ENCODE assay signal across 9 mouse cellular contexts in genomic region chr5:54264867-54265434, GRCm38 (mm10).
A peak's percentile ranks its signal among the peaks of the same experiment; 100 is the strongest.
DNase-seq lines count a peak whose midpoint lies in the region; ATAC-seq and TF ChIP-seq lines count a peak whose summit lies in the region.
"Had no signal": no experiment of that assay in that cellular context is flagged by ENCODE, and none has a peak within 500 bp of the region (broad histone marks: within the 10 kb centered on the region; RNA-seq: fewer than 3 reads in every experiment).

No protein-coding gene starts in this region.

- no peak for ATAC-seq in kidney, embryonic 15.5 days (replicated peaks; ENCODE audit: low FRiP score)
- ATAC-seq in forebrain, embryonic 14.5 days: peak; percentile 75
- peak; percentile 67 for ATAC-seq in limb, embryonic 14.5 days (ENCODE audit: low FRiP score, low read depth)

- peak overlapping the region; percentile 30; the same call in 1 of the 2 replicates for H3K4me2 ChIP-seq in kidney, embryonic 15.5 days
- peak overlapping the region; percentile 30; the same call in 1 of the 2 replicates for H3K4me2 ChIP-seq in forebrain, embryonic 14.5 days (ENCODE audit: low read length)
- H3K4me2 ChIP-seq in limb, embryonic 14.5 days (replicated peaks; ENCODE audit: low read depth, low read length, severe bottlenecking): peak overlapping the region; percentile 25; the same call in 1 of the 2 replicates

- no peak overlapping the region for H3K9ac ChIP-seq in kidney, embryonic 15.5 days
- H3K9ac ChIP-seq in forebrain, embryonic 14.5 days (ENCODE audit: low read length): no peak overlapping the region
- H3K9ac ChIP-seq in limb, embryonic 14.5 days (ENCODE audit: low read depth, low read length, severe bottlenecking): no peak overlapping the region
- H3K9ac ChIP-seq: liver, embryonic 14.5 days had no signal

- H3K4me3 ChIP-seq in kidney, embryonic 15.5 days (replicated peaks): no peak overlapping the region
- H3K4me3 ChIP-seq in forebrain, embryonic 14.5 days (ENCODE audit: low read depth, low read length): no peak overlapping the region
- no peak overlapping the region for H3K4me3 ChIP-seq in limb, embryonic 14.5 days (replicated peaks; ENCODE audit: low read length)

- WGBS in kidney, embryonic 15.5 days: 34% methylated on average over 9 of the region's 9 CpGs
- WGBS in forebrain, embryonic 14.5 days: 11% methylated on average over 9 of the region's 9 CpGs
- 20% methylated on average over 9 of the region's 9 CpGs for WGBS in limb, embryonic 14.5 days

- H3K27ac ChIP-seq in kidney, embryonic 15.5 days: no peak overlapping the region
- no peak overlapping the region for H3K27ac ChIP-seq in forebrain, embryonic 14.5 days (ENCODE audit: low read depth, low read length)
- H3K27ac ChIP-seq in limb, embryonic 14.5 days (replicated peaks; ENCODE audit: low read depth, low read length): no peak overlapping the region
- H3K27ac ChIP-seq: liver, embryonic 14.5 days had no signal

- no peaks in the 10 kb centered on the region for H3K9me3 ChIP-seq in kidney, embryonic 15.5 days (replicated peaks)
- no peaks in the 10 kb centered on the region for H3K9me3 ChIP-seq in forebrain, embryonic 14.5 days (replicated peaks; ENCODE audit: control insufficient read depth, low read length)
- no peaks in the 10 kb centered on the region for H3K9me3 ChIP-seq in limb, embryonic 14.5 days (ENCODE audit: control insufficient read depth, low read length)

- no peaks in the 10 kb centered on the region for H3K36me3 ChIP-seq in kidney, embryonic 15.5 days
- H3K36me3 ChIP-seq in forebrain, embryonic 14.5 days (ENCODE audit: control insufficient read depth, insufficient read depth, low read length): no peaks in the 10 kb centered on the region
- H3K36me3 ChIP-seq in limb, embryonic 14.5 days (ENCODE audit: control insufficient read depth, insufficient read depth, low read length): no peaks in the 10 kb centered on the region

- DNase-seq in kidney, adult 9 months: no peak
- peak; percentile 89 for DNase-seq in brain, embryonic 14.5 days (ENCODE audit: low read depth)
- DNase-seq in forebrain, embryonic 14.5 days (ENCODE audit: low spot score): peak; percentile 79
- peak; percentile 59 for DNase-seq in limb, embryonic 14.5 days (ENCODE audit: low spot score)
- no peak for DNase-seq in urinary bladder, adult 18-20 months (ENCODE audit: low spot score in 2 of 2)
- no peak for DNase-seq in layer of hippocampus, adult 8-10 months (ENCODE audit: low spot score in 2 of 2)
- no peak for DNase-seq in urinary bladder, postnatal 10 days (ENCODE audit: low spot score)

- no peaks in the 10 kb centered on the region; the same call in 1 of the 2 replicates for H3K4me1 ChIP-seq in kidney, embryonic 15.5 days
- peaks cover 8% of the 10 kb centered on the region for H3K4me1 ChIP-seq in forebrain, embryonic 14.5 days (ENCODE audit: control insufficient read depth, insufficient read depth, low read length)
- no peaks in the 10 kb centered on the region for H3K4me1 ChIP-seq in limb, embryonic 14.5 days (ENCODE audit: control insufficient read depth, insufficient read depth, low read length)

- H3K27me3 ChIP-seq in kidney, embryonic 15.5 days: no peaks in the 10 kb centered on the region
- H3K27me3 ChIP-seq in forebrain, embryonic 14.5 days (replicated peaks; ENCODE audit: control insufficient read depth, insufficient read depth, low read length): no peaks in the 10 kb centered on the region
- no peaks in the 10 kb centered on the region for H3K27me3 ChIP-seq in limb, embryonic 14.5 days (ENCODE audit: control insufficient read depth, insufficient read depth, low read length)

- no peak for TF ChIP-seq POLR2A in brain, embryonic 14.5 days (IDR thresholded peaks at IDR 0.05; ENCODE audit: borderline replicate concordance, extremely low read depth, insufficient read depth, insufficient read length, poor library complexity, severe bottlenecking)
- no peak for TF ChIP-seq POLR2A in limb, embryonic 14.5 days (IDR thresholded peaks at IDR 0.05; ENCODE audit: borderline replicate concordance, extremely low read depth, insufficient read depth, insufficient read length)

- TF ChIP-seq CTCF in brain, embryonic 14.5 days (IDR thresholded peaks at IDR 0.05; ENCODE audit: borderline replicate concordance, extremely low read depth, insufficient read depth, insufficient read length): no peak

Comparison
In these comparisons a context has a peak if more than half of its experiments do, and no peak if none do; other contexts are left out.
1. DNase-seq: peak in brain, embryonic 14.5 days (single experiment), forebrain, embryonic 14.5 days (single experiment) and limb, embryonic 14.5 days (single experiment); none in kidney, adult 9 months (single experiment), urinary bladder, adult 18-20 months (0 of 2), layer of hippocampus, adult 8-10 months (0 of 2) and urinary bladder, postnatal 10 days (single experiment).
2. Peak in every context shown above with its lines, with median percentiles within 50 percentile points of each other: H3K4me2 ChIP-seq.